Mouse (Mus musculus) gastrocnemius, postnatal 36 days (tissue): Measurements from ENCODE around the gene Dse. TPM values are rescaled to one million over a fixed set of nuclear protein-coding genes. Genes with fewer than 3 reads are reported as not detected.
"Not testable (repeated sequence)": the region's sequence is repeated elsewhere in the genome, so short reads cannot be mapped to it uniquely, and the experiment has no call there.

ENCODE experiments used
- DNase-seq, 2 experiments: peaks; one replicate each; pipeline ENCODE4 v3.0.0; 2022
- intact Hi-C: fragments of 180-260 bp; cut with DNase I; formaldehyde crosslinking; loops from one replicate; pipeline ENCODE4 v1.15.1; 2025
- long read RNA-seq, 2 experiments: library from polyadenylated mRNA; stranded (forward); transcript quantifications; one replicate each; pipeline ENCODE4 v2.0.0; 2021
- total RNA-seq, 2 experiments: library from RNA; stranded (reverse); gene quantifications; 2 replicates each; pipeline ENCODE4 v1.2.3; 2021

The Dse gene
- 1 to 10 TPM; 3.5 to 4.5 TPM for total RNA-seq
- long read RNA-seq, experiment 1: 0 reads
- long read RNA-seq, experiment 2, partial matches to known transcripts: 0 of 2 reads
- long read RNA-seq, experiment 2, other reads (novel, unspliced or antisense): 2 of 2 reads

GRCm38 (mm10) chr10:34207503-34207850 lies at the start of gene Dse:
Dse (minus strand) TSS chr10:34207715.
- no peak for DNase-seq
- intact Hi-C loops: no loop called here

- intact Hi-C loops: not testable (repeated sequence)
Measured at GRCm38 (mm10) chr10:34252833-34253232, 45.3 kb upstream of the Dse start.

GRCm38 (mm10) chr10:34249594-34249993 lies 42.1 kb upstream of the Dse start:
- no peak for DNase-seq

More at GRCm38 (mm10) chr10:34252833-34253232, 45.3 kb upstream of the Dse start:
- DNase-seq: not testable (repeated sequence)

GRCm38 (mm10) chr10:34247757-34248156 lies 40.2 kb upstream of the Dse start:
- intact Hi-C loops: no loop called here
- DNase-seq: no peak

More at GRCm38 (mm10) chr10:34249594-34249993, 42.1 kb upstream of the Dse start:
- intact Hi-C loops: no loop called here

GRCm38 (mm10) chr10:34246106-34246505 lies 38.6 kb upstream of the Dse start:
- intact Hi-C loops: no loop called here
- DNase-seq: no peak

- intact Hi-C loops: no loop called here
- no peak for DNase-seq
Measured at GRCm38 (mm10) chr10:34244745-34245144, 37.2 kb upstream of the Dse start.

GRCm38 (mm10) chr10:34238536-34238935 lies 31.0 kb upstream of the Dse start:
- DNase-seq: no peak
- intact Hi-C loops: loop anchor here (10.0 kb wide), 1 partner anchor 204 kb away; the partner anchor contains the start of gene Trappc3l

- DNase-seq: no peak
- intact Hi-C loops: loop anchor here (10.0 kb wide), 1 partner anchor 202 kb away; the partner anchor contains the start of gene Trappc3l
Measured at GRCm38 (mm10) chr10:34236569-34236968, 29.1 kb upstream of the Dse start.

GRCm38 (mm10) chr10:34235384-34235783 lies 27.9 kb upstream of the Dse start:
- intact Hi-C loops: loop anchor here (10.0 kb wide), 1 partner anchor 201 kb away; the partner anchor contains the start of gene Trappc3l
- DNase-seq: no peak

GRCm38 (mm10) chr10:34233931-34234745 lies 26.6 kb upstream of the Dse start:
- intact Hi-C loops: loop anchor here (10.0 kb wide), 1 partner anchor 199 kb away; the partner anchor contains the start of gene Trappc3l
- DNase-seq: no peak

- no peak for DNase-seq
- intact Hi-C loops: loop anchor here (10.0 kb wide), 1 partner anchor 199 kb away; the partner anchor contains the start of gene Trappc3l
Measured at GRCm38 (mm10) chr10:34233418-34233817, 25.9 kb upstream of the Dse start.

GRCm38 (mm10) chr10:34230121-34230675 lies 22.7 kb upstream of the Dse start:
- DNase-seq: no peak
- intact Hi-C loops: loop anchor here (10.0 kb wide), 1 partner anchor 195 kb away; the partner anchor contains the start of gene Trappc3l

- intact Hi-C loops: no loop called here
- no peak for DNase-seq
Measured at GRCm38 (mm10) chr10:34229491-34229890, 22.0 kb upstream of the Dse start.

- DNase-seq: no peak
Measured at GRCm38 (mm10) chr10:34223660-34224059, 16.1 kb upstream of the Dse start.

GRCm38 (mm10) chr10:34221909-34222620 lies 14.6 kb upstream of the Dse start:
- intact Hi-C loops: no loop called here
- DNase-seq: no peak

More at GRCm38 (mm10) chr10:34223660-34224059, 16.1 kb upstream of the Dse start:
- intact Hi-C loops: no loop called here

- no peak for DNase-seq
- intact Hi-C loops: no loop called here
Measured at GRCm38 (mm10) chr10:34218191-34218590, 10.7 kb upstream of the Dse start.

GRCm38 (mm10) chr10:34215667-34216066 lies 8.2 kb upstream of the Dse start:
- DNase-seq: no peak
- intact Hi-C loops: no loop called here

GRCm38 (mm10) chr10:34209951-34210350 lies 2.4 kb upstream of the Dse start:
- DNase-seq: no peak
- intact Hi-C loops: no loop called here

GRCm38 (mm10) chr10:34208031-34208430 lies 516 bp upstream of the Dse start:
- DNase-seq: no peak
- intact Hi-C loops: no loop called here

- intact Hi-C loops: no loop called here
- peak; percentile 66 to 71 for DNase-seq
Measured at GRCm38 (mm10) chr10:34206783-34207502, 572 bp downstream of the Dse start.
